Mouse (Mus musculus): ENCODE results near the gene Il1rl2.

Il1rl2 gene

GRCm38 (mm10) chr1:40324955-40325702 lies 719 bp downstream of the Il1rl2 start:
- peak; percentile 17 to 22 for DNase-seq (ENCODE audit: low spot score in 2 of 2)

GRCm38 (mm10) chr1:40325711-40326327 lies 1.4 kb downstream of the Il1rl2 start:
- DNase-seq (ENCODE audit: low spot score in 2 of 2), result no peak

- no peak for DNase-seq (ENCODE audit: low spot score in 2 of 2)
Measured at GRCm38 (mm10) chr1:40327604-40328003, 3.2 kb downstream of the Il1rl2 start.

- DNase-seq (ENCODE audit: low spot score in 2 of 2), result no peak
Measured at GRCm38 (mm10) chr1:40329526-40329925, 5.1 kb downstream of the Il1rl2 start.

- DNase-seq (ENCODE audit: low spot score in 2 of 2), result no peak
Measured at GRCm38 (mm10) chr1:40330181-40330580, 5.8 kb downstream of the Il1rl2 start.

- DNase-seq (ENCODE audit: low spot score in 2 of 2), result no peak
Measured at GRCm38 (mm10) chr1:40339346-40339745, 14.9 kb downstream of the Il1rl2 start.

- DNase-seq (ENCODE audit: low spot score in 2 of 2), result no peak
Measured at GRCm38 (mm10) chr1:40340102-40340501, 15.7 kb downstream of the Il1rl2 start.

- DNase-seq (ENCODE audit: low spot score in 2 of 2), result no peak
Measured at GRCm38 (mm10) chr1:40352158-40352903, 27.9 kb downstream of the Il1rl2 start.

- no peak for DNase-seq (ENCODE audit: low spot score in 2 of 2)
Measured at GRCm38 (mm10) chr1:40352904-40353286, 28.5 kb downstream of the Il1rl2 start.

GRCm38 (mm10) chr1:40354665-40355064 lies 30.3 kb downstream of the Il1rl2 start:
- DNase-seq (ENCODE audit: low spot score in 2 of 2), result no peak

GRCm38 (mm10) chr1:40355431-40355843 lies 31.0 kb downstream of the Il1rl2 start:
- DNase-seq (ENCODE audit: low spot score in 2 of 2), result no peak

GRCm38 (mm10) chr1:40355904-40356521 lies 31.6 kb downstream of the Il1rl2 start:
- DNase-seq (ENCODE audit: low spot score in 2 of 2), result peak in 1 of 2 experiments; percentile 20

GRCm38 (mm10) chr1:40357921-40358320 lies 33.5 kb downstream of the Il1rl2 start:
- DNase-seq (ENCODE audit: low spot score in 2 of 2), result no peak

- DNase-seq (ENCODE audit: low spot score in 2 of 2), result no peak
Measured at GRCm38 (mm10) chr1:40358351-40358750, 33.9 kb downstream of the Il1rl2 start.

- DNase-seq (ENCODE audit: low spot score in 2 of 2), result no peak
Measured at GRCm38 (mm10) chr1:40358771-40359181, 34.4 kb downstream of the Il1rl2 start.

GRCm38 (mm10) chr1:40359731-40360130 lies 35.3 kb downstream of the Il1rl2 start:
- no peak for DNase-seq (ENCODE audit: low spot score in 2 of 2)

GRCm38 (mm10) chr1:40360969-40361368 lies 36.6 kb downstream of the Il1rl2 start:
- no peak for DNase-seq (ENCODE audit: low spot score in 2 of 2)

- no peak for DNase-seq (ENCODE audit: low spot score in 2 of 2)
Measured at GRCm38 (mm10) chr1:40361596-40361995, 37.2 kb downstream of the Il1rl2 start.

GRCm38 (mm10) chr1:40362784-40363183 lies 38.4 kb downstream of the Il1rl2 start:
- DNase-seq (ENCODE audit: low spot score in 2 of 2), result no peak

- DNase-seq (ENCODE audit: low spot score in 2 of 2), result no peak
Measured at GRCm38 (mm10) chr1:40372951-40373350, 48.5 kb downstream of the Il1rl2 start.

- DNase-seq (ENCODE audit: low spot score in 2 of 2), result no peak
Measured at GRCm38 (mm10) chr1:40375148-40375547, 50.7 kb downstream of the Il1rl2 start.

GRCm38 (mm10) chr1:40376745-40377144 lies 52.3 kb downstream of the Il1rl2 start:
- DNase-seq (ENCODE audit: low spot score in 2 of 2), result no peak

All from spleen, postnatal 10 days (tissue).